Mouse (Mus musculus) spleen, embryonic (tissue): Measurements from ENCODE around the gene Lxn.

Experiments used
- CTCF ChIA-PET: fragments of 350-600 bp; sonication (Branson Sonifier 250); formaldehyde crosslinking; loops from one replicate; lab custom pipeline; 2022; lab: Charles Lee

The Lxn gene

DNA sequence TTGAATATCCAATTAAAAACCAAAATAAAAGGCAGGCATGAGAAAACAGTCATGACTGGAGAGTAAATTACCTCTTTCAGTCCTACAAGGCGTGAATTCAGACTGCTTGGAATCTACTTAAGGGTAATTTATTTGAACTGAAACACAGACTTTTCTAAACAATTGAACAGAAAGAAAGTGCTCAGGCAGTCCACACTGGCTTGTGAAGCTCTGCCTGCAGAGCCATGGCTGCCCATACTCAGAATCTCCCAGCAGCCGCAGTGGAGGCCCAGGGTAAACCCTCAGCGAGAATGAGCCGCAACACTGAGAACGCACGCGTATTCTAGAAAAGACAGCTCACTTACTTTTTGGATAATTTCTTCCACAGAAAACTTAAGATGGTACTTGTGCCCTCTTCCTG is 1.7 kb downstream of the Lxn start:
- CTCF ChIA-PET = no interaction called here

- CTCF ChIA-PET = no interaction called here
These were observed 3.8 kb downstream of the Lxn start for GRCm38 (mm10) chr3:67459881-67460280.

- CTCF ChIA-PET = no interaction called here
These were observed 13.0 kb downstream of the Lxn start for GRCm38 (mm10) chr3:67450601-67451210.

- CTCF ChIA-PET = no interaction called here
These were observed 14.1 kb downstream of the Lxn start for GRCm38 (mm10) chr3:67449660-67450059.

DNA sequence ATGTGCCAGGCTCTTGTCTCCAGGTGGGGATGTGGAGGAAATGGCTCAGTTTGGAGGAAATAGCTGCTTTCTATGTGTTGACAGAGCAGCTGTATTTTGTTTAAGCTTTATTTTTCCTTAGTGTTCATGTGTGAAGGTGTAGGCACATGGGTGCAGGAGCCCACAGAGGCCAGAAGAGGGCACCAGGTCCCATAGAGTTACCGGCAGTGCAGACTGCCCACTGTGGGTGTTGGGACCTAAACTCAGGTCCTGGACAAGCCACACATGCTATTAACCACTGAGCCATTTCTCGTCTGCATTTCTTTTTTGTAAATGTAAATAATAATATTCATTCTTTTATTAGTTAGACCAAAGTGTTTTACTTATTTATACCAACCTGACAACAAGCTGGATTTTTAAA is 16.6 kb downstream of the Lxn start:
- CTCF ChIA-PET = no interaction called here

- CTCF ChIA-PET = no interaction called here
These were observed 29.7 kb downstream of the Lxn start for GRCm38 (mm10) chr3:67434011-67434410.

DNA sequence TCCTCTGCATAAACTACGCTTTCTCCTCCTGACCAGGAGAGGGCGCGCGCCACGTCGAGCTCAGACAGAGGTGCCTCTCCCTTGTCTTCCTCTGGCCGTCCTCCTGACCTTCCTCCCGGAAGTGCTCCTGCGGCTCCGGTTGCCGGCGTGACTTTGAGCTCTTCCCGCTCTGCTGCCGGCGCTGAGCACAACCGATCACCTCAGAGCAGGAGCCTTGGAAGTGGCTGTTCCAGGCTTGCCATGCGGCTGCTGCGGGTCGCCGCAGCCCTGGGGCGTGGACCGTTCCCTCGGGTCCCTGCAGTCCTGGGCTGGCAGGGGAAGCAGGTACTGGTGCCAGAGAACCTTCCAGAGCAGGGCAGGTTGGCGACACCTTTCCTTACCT is 33.7 kb downstream of the Lxn start, which contains the start of gene Gfm1:
Gene Gfm1, plus strand, starts transcription at position 98 of the 382 bp plus-strand sequence.
- CTCF ChIA-PET = interaction anchor here (0.6 to 1.5 kb wide), 3 partner anchors 85 to 640 kb away, joined by 5 to 14 read pairs (median 6); partner anchors contain the start of gene Rarres1

DNA sequence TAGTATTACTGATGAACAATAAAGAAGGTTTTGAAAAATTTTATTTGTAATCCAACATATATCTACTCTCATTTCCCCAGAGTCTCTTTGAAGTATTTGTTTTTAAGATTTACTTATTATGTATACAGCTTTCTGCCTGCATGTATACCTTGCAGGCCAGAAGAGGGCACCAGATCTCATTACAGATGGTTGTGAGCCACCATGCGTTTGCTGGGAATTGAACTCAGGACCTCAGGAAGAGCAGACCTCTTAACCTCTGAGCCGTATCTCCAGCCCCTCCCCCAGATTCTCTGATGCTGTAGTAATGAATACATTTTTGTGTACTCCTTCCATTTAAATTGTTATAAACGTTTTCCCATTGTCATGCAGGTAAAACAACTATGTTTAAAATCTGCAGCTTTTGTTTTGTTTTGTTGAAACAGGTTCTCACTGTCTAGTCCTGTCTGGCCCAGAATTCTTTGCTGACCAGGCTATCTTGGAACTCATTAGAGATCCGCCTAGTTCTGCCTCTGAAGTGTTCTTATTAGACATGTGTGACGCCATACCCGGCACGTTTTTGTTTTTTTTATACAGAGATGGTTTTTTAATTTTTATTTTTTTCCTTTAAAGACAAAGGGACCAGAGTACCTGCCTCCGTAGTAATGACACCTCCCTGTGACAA is 34.3 kb downstream of the Lxn start:
- CTCF ChIA-PET = interaction anchor here (0.5 to 1.5 kb wide), 4 partner anchors 86 to 640 kb away, joined by 3 to 14 read pairs (median 6); partner anchors contain the start of gene Rarres1
